Mouse (Mus musculus): ENCODE data around the gene Def8. TPM values are rescaled to one million over a fixed set of nuclear protein-coding genes. Genes with fewer than 3 reads are reported as not detected.

The Def8 gene
- polyA plus RNA-seq, 1 experiment from 2014 or later, result 34.1 TPM

GRCm38 (mm10) chr8:123441788-123442187 is 18.5 kb downstream of the Def8 start:
- no peaks in the 10 kb centered on the region for H3K36me3 ChIP-seq (ENCODE audit: insufficient read depth)
- no peaks in the 10 kb centered on the region for H3K4me1 ChIP-seq (ENCODE audit: insufficient read depth)
- no peaks in the 10 kb centered on the region for H3K27me3 ChIP-seq (ENCODE audit: insufficient read depth, low read length)
- H3K4me2 ChIP-seq, result no peak overlapping the region
- no peak overlapping the region for H3K4me3 ChIP-seq (ENCODE audit: low read depth, low read length)
- ATAC-seq (ENCODE audit: insufficient read depth) (no peak), DNase-seq (no peak)
- H3K9ac ChIP-seq, result no peak overlapping the region
- H3K27ac ChIP-seq (ENCODE audit: low read depth), result no peak overlapping the region
- H3K9me3 ChIP-seq (ENCODE audit: low read depth, low read length), result no peaks in the 10 kb centered on the region
- 90% methylated on average over 2 of the region's 2 CpGs for WGBS
- no peak for TF ChIP-seq CTCF (IDR thresholded peaks at IDR 0.05; ENCODE audit: low read depth)

GRCm38 (mm10) chr8:123442351-123442750 is 19.0 kb downstream of the Def8 start:
- TF ChIP-seq CTCF (IDR thresholded peaks at IDR 0.05; ENCODE audit: low read depth), result no peak
- H3K9me3 ChIP-seq (ENCODE audit: low read depth, low read length), result no peaks in the 10 kb centered on the region
- ATAC-seq (ENCODE audit: insufficient read depth) (no peak), DNase-seq (no peak)
- H3K4me3 ChIP-seq (ENCODE audit: low read depth, low read length), result no peak overlapping the region
- H3K4me2 ChIP-seq, result peak overlapping the region; percentile 71
- no peaks in the 10 kb centered on the region for H3K4me1 ChIP-seq (ENCODE audit: insufficient read depth)
- no peak overlapping the region for H3K9ac ChIP-seq
- no peaks in the 10 kb centered on the region for H3K36me3 ChIP-seq (ENCODE audit: insufficient read depth)
- H3K27ac ChIP-seq (ENCODE audit: low read depth), result no peak overlapping the region
- WGBS, result 86% methylated on average over 5 of the region's 5 CpGs
- no peaks in the 10 kb centered on the region for H3K27me3 ChIP-seq (ENCODE audit: insufficient read depth, low read length)

- Histone ChIP-seq H3K9ac (peak overlapping the region; percentile 80), H3K36me3 (ENCODE audit: insufficient read depth) (no peaks in the 10 kb centered on the region), H3K4me3 (ENCODE audit: low read depth, low read length) (peak overlapping the region; percentile 71), H3K4me2 (peak overlapping the region; percentile 71), H3K27me3 (ENCODE audit: insufficient read depth, low read length) (no peaks in the 10 kb centered on the region), H3K9me3 (ENCODE audit: low read depth, low read length) (no peaks in the 10 kb centered on the region), H3K4me1 (ENCODE audit: insufficient read depth) (no peaks in the 10 kb centered on the region), H3K27ac (ENCODE audit: low read depth) (peak overlapping the region; percentile 65)
- DNase-seq (peak; percentile 94), ATAC-seq (ENCODE audit: insufficient read depth) (peak; percentile 96)
- under 1% methylated on average over 41 of the region's 41 CpGs for WGBS
- TF ChIP-seq CTCF (IDR thresholded peaks at IDR 0.05; ENCODE audit: low read depth), result peak; percentile 74
Measured at GRCm38 (mm10) chr8:123442871-123443575, 19.7 kb downstream of the Def8 start.

GRCm38 (mm10) chr8:123443576-123443921 is 20.2 kb downstream of the Def8 start:
- DNase-seq (peak; percentile 38), ATAC-seq (ENCODE audit: insufficient read depth) (no peak)
- Histone ChIP-seq H3K27ac (ENCODE audit: low read depth) (no peak overlapping the region), H3K27me3 (ENCODE audit: insufficient read depth, low read length) (no peaks in the 10 kb centered on the region), H3K9ac (peak overlapping the region; percentile 80), H3K36me3 (ENCODE audit: insufficient read depth) (no peaks in the 10 kb centered on the region), H3K4me2 (peak overlapping the region; percentile 71), H3K9me3 (ENCODE audit: low read depth, low read length) (no peaks in the 10 kb centered on the region), H3K4me1 (ENCODE audit: insufficient read depth) (no peaks in the 10 kb centered on the region), H3K4me3 (ENCODE audit: low read depth, low read length) (peak overlapping the region; percentile 71)
- TF ChIP-seq CTCF (IDR thresholded peaks at IDR 0.05; ENCODE audit: low read depth), result no peak
- WGBS, result 30% methylated on average over 4 of the region's 4 CpGs

- peak overlapping the region; percentile 71; the same call in 1 of the 2 replicates for H3K4me2 ChIP-seq
- H3K4me3 ChIP-seq (ENCODE audit: low read depth, low read length), result no peak overlapping the region
- no peaks in the 10 kb centered on the region for H3K4me1 ChIP-seq (ENCODE audit: insufficient read depth)
- no peak overlapping the region for H3K9ac ChIP-seq
- H3K27ac ChIP-seq (ENCODE audit: low read depth), result no peak overlapping the region
- 83% methylated on average over 6 of the region's 6 CpGs for WGBS
- ATAC-seq (ENCODE audit: insufficient read depth), result no peak
- 0 out of 2 replicates have a peak, but pooled peaks cover 3% of the 10 kb centered on the region for H3K36me3 ChIP-seq (ENCODE audit: insufficient read depth)
- TF ChIP-seq CTCF (IDR thresholded peaks at IDR 0.05; ENCODE audit: low read depth), result no peak
- no peak for DNase-seq
- H3K27me3 ChIP-seq (ENCODE audit: insufficient read depth, low read length), result no peaks in the 10 kb centered on the region
- H3K9me3 ChIP-seq (ENCODE audit: low read depth, low read length), result no peaks in the 10 kb centered on the region
Measured at GRCm38 (mm10) chr8:123444131-123444530, 20.8 kb downstream of the Def8 start.

GRCm38 (mm10) chr8:123445981-123446380 is 22.7 kb downstream of the Def8 start:
- no peaks in the 10 kb centered on the region for H3K27me3 ChIP-seq (ENCODE audit: insufficient read depth, low read length)
- WGBS, result 78% methylated on average over 10 of the region's 10 CpGs
- H3K9ac ChIP-seq, result no peak overlapping the region
- DNase-seq (no peak), ATAC-seq (ENCODE audit: insufficient read depth) (no peak)
- no peaks in the 10 kb centered on the region for H3K9me3 ChIP-seq (ENCODE audit: low read depth, low read length)
- H3K4me2 ChIP-seq, result no peak overlapping the region
- H3K27ac ChIP-seq (ENCODE audit: low read depth), result no peak overlapping the region
- TF ChIP-seq CTCF (IDR thresholded peaks at IDR 0.05; ENCODE audit: low read depth), result no peak
- H3K36me3 ChIP-seq (ENCODE audit: insufficient read depth), result 0 out of 2 replicates have a peak, but pooled peaks cover 7% of the 10 kb centered on the region
- H3K4me3 ChIP-seq (ENCODE audit: low read depth, low read length), result no peak overlapping the region
- no peaks in the 10 kb centered on the region for H3K4me1 ChIP-seq (ENCODE audit: insufficient read depth)

- H3K4me2 ChIP-seq, result no peak overlapping the region
- 70% methylated on average over 6 of the region's 6 CpGs for WGBS
- 0 out of 2 replicates have a peak, but pooled peaks cover 7% of the 10 kb centered on the region for H3K36me3 ChIP-seq (ENCODE audit: insufficient read depth)
- no peaks in the 10 kb centered on the region for H3K4me1 ChIP-seq (ENCODE audit: insufficient read depth)
- no peaks in the 10 kb centered on the region for H3K9me3 ChIP-seq (ENCODE audit: low read depth, low read length)
- H3K27ac ChIP-seq (ENCODE audit: low read depth), result no peak overlapping the region
- peak; percentile 7 for DNase-seq
- TF ChIP-seq CTCF (IDR thresholded peaks at IDR 0.05; ENCODE audit: low read depth), result no peak
- H3K27me3 ChIP-seq (ENCODE audit: insufficient read depth, low read length), result no peaks in the 10 kb centered on the region
- no peak for ATAC-seq (ENCODE audit: insufficient read depth)
- no peak overlapping the region for H3K9ac ChIP-seq
- H3K4me3 ChIP-seq (ENCODE audit: low read depth, low read length), result no peak overlapping the region
Measured at GRCm38 (mm10) chr8:123446799-123447198, 23.5 kb downstream of the Def8 start.
